Mouse (Mus musculus) liver, embryonic 11.5 days (tissue): ENCODE data around the gene Sdk2. TPM values are rescaled to one million over a fixed set of nuclear protein-coding genes. Genes with fewer than 3 reads are reported as not detected.

ENCODE experiments used
- ATAC-seq: fragments of 200-750 bp; cut with Nextera tagmentation; replicated peaks from 2 replicates; pipeline ENCODE4 v1.8.0; 2017; ENCODE audit warnings: moderate number of reproducible peaks, mild to moderate bottlenecking, moderate TSS enrichment, moderate library complexity; ENCODE audit not compliant: low FRiP score
- DNase-seq: peaks from one replicate; pipeline ENCODE4 v3.0.0-alpha.2; 2017; ENCODE audit warnings: low spot score
- H3K27ac ChIP-seq: fragments of 300-500 bp; sonication (generic); 2 replicates; pipeline ENCODE4 v1.5.1; 2014; ENCODE audit warnings: mild to moderate bottlenecking, low read depth, low read length, control low read depth
- H3K27me3 ChIP-seq: fragments of 300-500 bp; sonication (generic); replicated peaks from 2 replicates; pipeline ENCODE4 v1.6.1; 2014; ENCODE audit warnings: low read length, mixed read lengths; ENCODE audit not compliant: control insufficient read depth, insufficient read depth
- H3K36me3 ChIP-seq: fragments of 300-500 bp; sonication (generic); 2 replicates; pipeline ENCODE4 v1.6.1; 2014; ENCODE audit warnings: mild to moderate bottlenecking, low read length, moderate library complexity, mixed read lengths; ENCODE audit not compliant: control insufficient read depth, insufficient read depth
- H3K4me1 ChIP-seq: fragments of 300-500 bp; sonication (generic); replicated peaks from 2 replicates; pipeline ENCODE4 v1.6.1; 2014; ENCODE audit warnings: low read length, mixed read lengths; ENCODE audit not compliant: control insufficient read depth, insufficient read depth
- H3K4me2 ChIP-seq: fragments of 300-500 bp; sonication (generic); 2 replicates; pipeline ENCODE4 v1.6.1; 2014; ENCODE audit warnings: mild to moderate bottlenecking, control low read depth, moderate library complexity
- H3K4me3 ChIP-seq: fragments of 300-500 bp; sonication (generic); 2 replicates; pipeline ENCODE4 v1.5.1; 2014; ENCODE audit warnings: low read depth, low read length, control low read depth
- H3K9ac ChIP-seq: fragments of 300-500 bp; sonication (generic); 2 replicates; pipeline ENCODE4 v1.6.1; 2014; ENCODE audit warnings: low read depth, low read length, control low read depth
- H3K9me3 ChIP-seq: fragments of 300-500 bp; sonication (generic); 2 replicates; pipeline ENCODE4 v1.6.1; 2016; ENCODE audit warnings: low read length, inconsistent platforms, mixed read lengths; ENCODE audit not compliant: control insufficient read depth
- WGBS: fragments of 180-500 bp; shearing (Covaris S2); extraction: QIAGEN DNeasy Blood & Tissue Kit; methylation state at CpG from one replicate; pipeline ENCODE4 v1.1.7; 2014; 5-methylcytosine and 5-hydroxymethylcytosine counted together
- polyA plus RNA-seq: library from polyadenylated mRNA; unstranded; fragments of >200 nt; fragmentation: Nextera tagmentation; extraction: Ambion mirVana; gene quantifications from 2 replicates; pipeline ENCODE4 v1.2.1, GENCODE M21; 2014

Sdk2 gene
- polyA plus RNA-seq, 1 experiment from 2014 or later: 1.9 TPM

- Histone ChIP-seq H3K9me3 (no peaks in the 10 kb centered on the region), H3K4me3 (no peak overlapping the region), H3K27ac (no peak overlapping the region), H3K36me3 (no peaks in the 10 kb centered on the region), H3K4me2 (peak overlapping the region; percentile 28), H3K9ac (no peak overlapping the region), H3K4me1 (peaks cover 39% of the 10 kb centered on the region), H3K27me3 (no peaks in the 10 kb centered on the region)
- WGBS: 55% methylated on average over 13 of the region's 13 CpGs
- no peak for DNase-seq
- ATAC-seq: no peak
Observed at GRCm38 (mm10) chr11:113787432-113788182, 279.2 kb downstream of the Sdk2 start.

DNA sequence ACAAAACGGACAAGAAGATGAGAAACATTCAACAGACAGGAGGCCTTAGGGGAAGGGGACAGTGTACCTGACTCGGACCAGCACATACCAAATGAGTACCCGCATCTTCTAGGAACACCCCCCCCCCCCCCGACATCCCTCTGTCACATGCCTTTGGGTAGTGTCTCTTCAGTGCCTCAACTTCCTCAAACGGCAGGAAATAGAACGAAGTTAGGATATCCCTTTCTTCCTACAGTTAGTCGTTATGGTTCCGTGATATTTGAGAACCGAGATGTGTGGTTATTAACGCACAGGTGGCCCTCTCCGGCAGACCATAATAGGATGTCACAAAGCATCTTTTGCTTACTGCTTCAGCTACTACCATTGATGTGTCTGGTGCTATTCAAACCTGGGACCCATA is 279.8 kb downstream of the Sdk2 start:
- DNase-seq (no peak), ATAC-seq (no peak)
- Histone ChIP-seq H3K4me2 (peak overlapping the region; percentile 28), H3K4me3 (no peak overlapping the region), H3K36me3 (no peaks in the 10 kb centered on the region), H3K27ac (no peak overlapping the region), H3K9ac (no peak overlapping the region), H3K27me3 (no peaks in the 10 kb centered on the region), H3K4me1 (peaks cover 39% of the 10 kb centered on the region), H3K9me3 (no peaks in the 10 kb centered on the region)
- 46% methylated on average over 11 of the region's 11 CpGs for WGBS

DNA sequence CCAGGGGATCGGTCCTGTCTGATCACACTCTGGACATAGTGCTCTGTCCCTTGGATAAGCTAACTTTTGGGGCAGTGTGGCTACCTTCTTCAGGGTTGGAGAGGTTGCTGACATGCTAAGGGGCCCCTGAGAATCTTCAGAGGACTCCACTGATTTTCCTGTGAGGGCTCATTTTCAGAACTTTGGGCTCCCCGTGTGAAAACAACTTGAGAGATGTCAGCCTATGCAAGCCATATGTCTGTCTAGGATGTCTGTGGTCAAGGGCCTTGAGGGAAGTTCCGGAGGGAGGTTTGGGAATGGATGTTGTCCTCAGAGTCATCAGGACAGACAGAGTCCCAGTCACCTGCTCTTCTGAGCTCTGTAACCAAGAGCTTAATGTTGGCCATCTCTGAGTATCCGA is 280.5 kb downstream of the Sdk2 start:
- H3K36me3 ChIP-seq: no peaks in the 10 kb centered on the region
- no peaks in the 10 kb centered on the region for H3K9me3 ChIP-seq
- ATAC-seq: no peak
- peak overlapping the region; percentile 70 for H3K27ac ChIP-seq
- no peak overlapping the region for H3K4me3 ChIP-seq
- H3K27me3 ChIP-seq: no peaks in the 10 kb centered on the region
- H3K9ac ChIP-seq: no peak overlapping the region
- whole genome bisulfite sequencing: 51% methylated on average over 4 of the region's 4 CpGs
- peaks cover 39% of the 10 kb centered on the region for H3K4me1 ChIP-seq
- no peak for DNase-seq
- H3K4me2 ChIP-seq: peak overlapping the region; percentile 65

- WGBS: 7% methylated on average over 19 of the region's 19 CpGs
- peak; percentile 87 for ATAC-seq
Observed at GRCm38 (mm10) chr11:113785406-113786171, 281.3 kb downstream of the Sdk2 start.

GRCm38 (mm10) chr11:113784656-113785396 is 282.0 kb downstream of the Sdk2 start:
- ATAC-seq (peak; percentile 18), DNase-seq (no peak)
- Histone ChIP-seq H3K27me3 (0 out of 2 replicates have a peak, but pooled peaks cover 2% of the 10 kb centered on the region), H3K27ac (peak overlapping the region; percentile 70; the same call in 1 of the 2 replicates), H3K4me2 (peak overlapping the region; percentile 65; the same call in 1 of the 2 replicates), H3K4me1 (peaks cover 48% of the 10 kb centered on the region), H3K36me3 (no peaks in the 10 kb centered on the region), H3K9ac (no peak overlapping the region), H3K4me3 (no peak overlapping the region), H3K9me3 (no peaks in the 10 kb centered on the region)
- WGBS: 70% methylated on average over 2 of the region's 2 CpGs

More at GRCm38 (mm10) chr11:113785406-113786171, 281.3 kb downstream of the Sdk2 start:
- H3K9ac ChIP-seq: peak overlapping the region; percentile 42
- H3K4me3 ChIP-seq: peak overlapping the region; percentile 31; the same call in 1 of the 2 replicates
- 0 out of 2 replicates have a peak, but pooled peaks cover 2% of the 10 kb centered on the region for H3K27me3 ChIP-seq
- H3K36me3 ChIP-seq: no peaks in the 10 kb centered on the region
- DNase-seq: peak; percentile 76
- H3K27ac ChIP-seq: peak overlapping the region; percentile 70
- H3K4me1 ChIP-seq: peaks cover 42% of the 10 kb centered on the region
- H3K9me3 ChIP-seq: no peaks in the 10 kb centered on the region
- peak overlapping the region; percentile 65 for H3K4me2 ChIP-seq

GRCm38 (mm10) chr11:113782496-113782895 is 284.4 kb downstream of the Sdk2 start:
- H3K4me2 ChIP-seq: no peak overlapping the region
- 0 out of 2 replicates have a peak, but pooled peaks cover 2% of the 10 kb centered on the region for H3K27me3 ChIP-seq
- ATAC-seq: no peak
- DNase-seq: no peak
- no peaks in the 10 kb centered on the region for H3K36me3 ChIP-seq
- H3K4me3 ChIP-seq: no peak overlapping the region
- WGBS: 89% methylated on average over 2 of the region's 2 CpGs
- H3K27ac ChIP-seq: no peak overlapping the region
- peaks cover 52% of the 10 kb centered on the region for H3K4me1 ChIP-seq
- H3K9me3 ChIP-seq: no peaks in the 10 kb centered on the region
- H3K9ac ChIP-seq: no peak overlapping the region

- peaks cover 57% of the 10 kb centered on the region for H3K4me1 ChIP-seq
- H3K9ac ChIP-seq: no peak overlapping the region
- 0 out of 2 replicates have a peak, but pooled peaks cover 2% of the 10 kb centered on the region for H3K27me3 ChIP-seq
- H3K9me3 ChIP-seq: no peaks in the 10 kb centered on the region
- no peak for DNase-seq
- no peak overlapping the region for H3K27ac ChIP-seq
- H3K4me3 ChIP-seq: no peak overlapping the region
- ATAC-seq: no peak
- no peaks in the 10 kb centered on the region for H3K36me3 ChIP-seq
- WGBS: 55% methylated on average over 2 of the region's 2 CpGs
- no peak overlapping the region for H3K4me2 ChIP-seq
Observed at GRCm38 (mm10) chr11:113782006-113782405, 284.8 kb downstream of the Sdk2 start.

GRCm38 (mm10) chr11:113779680-113780041 is 287.2 kb downstream of the Sdk2 start:
- peaks cover 40% of the 10 kb centered on the region for H3K4me1 ChIP-seq
- H3K27ac ChIP-seq: no peak overlapping the region
- H3K36me3 ChIP-seq: no peaks in the 10 kb centered on the region
- H3K9ac ChIP-seq: no peak overlapping the region
- WGBS: 21% methylated on average over 6 of the region's 6 CpGs
- ATAC-seq (no peak), DNase-seq (no peak)
- no peaks in the 10 kb centered on the region for H3K9me3 ChIP-seq
- 0 out of 2 replicates have a peak, but pooled peaks cover 2% of the 10 kb centered on the region for H3K27me3 ChIP-seq
- H3K4me3 ChIP-seq: no peak overlapping the region
- H3K4me2 ChIP-seq: no peak overlapping the region
